In the genomic region with DNA sequence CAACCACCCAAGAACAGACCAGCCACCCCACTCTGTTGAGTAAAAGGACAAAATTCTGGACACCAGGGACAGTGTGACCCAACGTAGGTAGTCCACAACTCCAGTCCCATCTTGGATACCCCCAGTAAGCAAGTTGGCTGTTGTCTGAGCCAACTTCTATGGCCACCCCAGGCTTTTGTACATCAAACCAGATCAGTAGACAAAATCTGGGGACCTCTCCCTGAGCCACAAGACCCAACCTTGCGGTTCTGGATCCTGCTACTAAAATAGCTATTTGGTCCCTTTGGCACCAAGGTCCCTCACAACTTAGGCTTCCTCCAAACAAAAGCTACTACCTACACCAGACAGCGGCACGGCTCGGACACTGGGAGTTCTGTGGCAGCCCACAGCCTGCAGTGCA, we compare ENCODE assay signal across 1 mouse cellular context.
TF ChIP-seq lines count a peak whose summit lies in the region.

No protein-coding gene starts in this region.

TF ChIP-seq in CH12.LX, 34 proteins besides CTCF, POLR2A, EP300 and RAD21:
- TF ChIP-seq PAX5 (IDR thresholded peaks at IDR 0.05; ENCODE audit: low read length) (no peak), SIN3A (IDR thresholded peaks at IDR 0.05; ENCODE audit: low read length) (no peak), ZMIZ1 (IDR thresholded peaks at IDR 0.05; ENCODE audit: low read depth, low read length) (no peak; the same call in 1 of the 2 replicates)
